Mouse (Mus musculus): ENCODE data around the gene Glrx3.
A peak's percentile ranks its signal among the peaks of the same experiment; 100 is the strongest.
"Not testable (repeated sequence)": the region's sequence is repeated elsewhere in the genome, so short reads cannot be mapped to it uniquely, and the experiment has no call there.

Gene Glrx3

GRCm38 (mm10) chr7:137437440-137438178 is at the start of gene Glrx3:
Glrx3 (plus strand) TSS chr7:137437614.
- DNase-seq: peak; percentile 97 to 98

DNA sequence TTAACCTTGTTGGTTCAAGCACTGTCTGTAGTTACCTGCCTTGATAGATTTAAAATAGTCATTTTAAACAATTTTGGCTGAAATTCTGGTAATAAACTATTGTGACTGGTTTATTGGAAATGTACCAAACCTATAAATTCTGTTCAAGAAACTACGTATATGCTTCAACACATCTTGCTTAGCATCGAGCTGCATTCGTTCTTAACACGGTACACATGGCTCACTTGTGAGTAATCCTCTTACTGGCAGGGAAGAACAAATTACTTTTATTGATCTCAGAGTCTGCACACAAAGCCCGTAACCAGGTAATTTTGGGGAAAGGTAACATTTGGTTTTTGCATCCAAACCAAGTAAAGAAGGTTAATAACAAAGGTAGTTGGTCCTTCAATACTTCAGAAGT is 49.6 kb upstream of the Glrx3 start:
- no peak for DNase-seq

GRCm38 (mm10) chr7:137395421-137395820 is 42.0 kb upstream of the Glrx3 start:
- DNase-seq: peak; percentile 18 to 58

- DNase-seq: no peak
Observed at GRCm38 (mm10) chr7:137397361-137397910, 40.0 kb upstream of the Glrx3 start.

DNA sequence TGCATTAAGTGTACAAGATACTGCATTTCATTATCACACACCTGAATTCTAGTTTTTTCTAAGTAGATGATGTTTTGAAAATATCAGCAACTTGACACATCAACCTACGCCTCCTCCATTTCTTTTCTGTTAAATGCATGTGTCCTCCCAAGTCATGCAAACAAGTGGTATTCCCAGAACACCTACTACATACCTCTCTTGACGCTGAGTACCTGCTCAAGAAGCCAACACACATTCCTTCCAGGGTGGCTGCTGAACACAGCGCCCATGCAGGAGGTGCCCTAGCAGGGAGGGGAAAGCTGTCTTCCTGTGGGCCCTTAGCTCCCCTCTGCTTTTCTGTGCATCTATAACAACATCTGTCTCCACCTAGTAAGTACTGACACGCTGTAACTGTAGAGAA is 38.4 kb upstream of the Glrx3 start:
- DNase-seq: peak; percentile 33 to 42

GRCm38 (mm10) chr7:137404146-137404545 is 33.3 kb upstream of the Glrx3 start:
- DNase-seq: no peak

DNA sequence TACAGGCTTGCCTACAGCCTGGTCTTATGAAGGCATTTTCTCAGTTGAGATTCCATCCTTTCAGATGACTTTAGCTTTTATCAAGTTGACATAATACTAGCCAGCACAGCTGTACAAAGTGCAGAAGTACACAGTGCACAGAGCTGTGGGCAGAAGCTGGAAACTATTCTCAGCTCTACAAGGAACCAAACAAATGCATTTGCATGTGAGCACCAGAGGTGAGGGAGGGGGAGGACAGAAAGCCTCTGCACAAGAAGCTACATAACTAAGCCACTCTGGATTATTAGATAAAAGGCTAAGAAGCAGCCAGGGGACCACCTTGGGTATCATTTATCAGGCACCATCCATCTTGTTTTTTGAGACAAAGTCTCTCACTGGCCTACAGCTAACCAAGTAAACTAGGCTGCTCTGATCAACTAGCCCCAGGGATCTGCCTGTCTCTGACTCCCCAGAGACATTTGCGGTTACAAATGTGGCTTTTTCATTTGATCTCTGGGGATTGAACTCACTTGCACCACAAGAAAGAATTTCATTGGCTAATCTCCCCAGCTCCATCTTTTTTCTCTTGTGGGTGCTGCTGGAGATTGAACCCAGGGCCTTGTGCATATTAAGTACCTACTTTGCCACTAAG is 29.9 kb upstream of the Glrx3 start:
- no peak for DNase-seq

DNA sequence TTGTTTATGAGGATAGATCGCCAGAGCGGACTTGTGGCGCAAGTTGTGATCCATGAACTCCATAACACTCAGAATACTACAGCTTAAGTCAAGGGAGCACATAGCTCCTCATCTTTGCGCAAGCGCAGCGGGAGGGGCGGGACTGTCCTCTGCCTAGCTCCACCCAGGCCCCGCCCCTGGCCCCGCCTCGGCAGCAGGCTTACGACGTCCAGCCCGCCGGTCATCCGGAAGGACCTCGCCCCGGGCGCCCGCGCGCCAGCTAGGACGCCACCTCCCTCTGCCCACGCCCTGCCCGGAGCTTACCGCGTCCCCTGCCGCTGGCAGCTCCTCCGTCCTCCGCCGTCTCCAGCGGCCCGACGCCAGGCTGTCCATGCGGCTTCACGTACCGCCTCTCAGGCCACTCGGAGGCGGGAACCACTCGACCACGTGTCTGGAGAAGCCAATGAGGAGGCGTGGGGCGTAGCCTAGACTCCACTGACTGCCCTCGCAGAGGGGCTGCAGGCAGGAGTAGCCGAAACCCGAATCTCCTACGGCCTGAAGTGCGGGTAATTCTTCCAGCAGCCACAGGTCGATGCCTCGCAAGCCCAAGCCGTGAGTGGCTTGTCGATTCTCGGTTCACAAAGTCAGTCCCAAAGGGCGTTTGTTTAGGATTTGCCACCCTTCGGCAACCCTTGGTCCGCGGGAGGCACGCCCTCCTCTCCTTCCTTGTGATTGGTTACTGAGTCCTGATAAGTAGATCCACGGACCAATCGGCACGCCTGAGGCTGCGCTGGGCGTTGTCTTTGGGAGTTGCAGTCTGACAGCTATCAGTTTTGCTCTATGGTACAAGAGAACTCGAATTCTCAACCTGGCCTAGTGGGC is 26.8 kb upstream of the Glrx3 start, which contains the start of gene 9430038I01Rik:
Gene 9430038I01Rik (minus strand): TSS at position 426 of the 861 bp plus-strand sequence.
- peak; percentile 96 to 97 for DNase-seq

DNA sequence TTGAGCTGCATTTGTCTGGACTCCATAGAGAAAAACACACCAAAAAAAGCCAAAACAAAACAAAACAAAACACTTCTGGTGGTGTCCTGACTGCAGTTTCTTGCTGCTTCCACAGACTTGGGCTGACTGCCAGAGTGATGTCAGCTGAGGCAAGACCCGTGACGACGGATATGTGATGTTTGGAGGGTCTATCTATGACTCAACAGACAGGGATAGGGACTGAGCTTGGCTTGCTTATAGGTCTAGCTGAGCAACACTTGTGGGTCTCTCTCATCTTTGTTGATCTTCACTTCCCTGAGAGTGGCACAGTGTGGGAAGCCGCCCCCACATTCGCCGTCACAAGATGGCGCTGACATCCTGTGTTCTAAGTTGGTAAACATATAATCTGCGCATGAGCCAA is 22.7 kb upstream of the Glrx3 start:
- DNase-seq: no peak

DNA sequence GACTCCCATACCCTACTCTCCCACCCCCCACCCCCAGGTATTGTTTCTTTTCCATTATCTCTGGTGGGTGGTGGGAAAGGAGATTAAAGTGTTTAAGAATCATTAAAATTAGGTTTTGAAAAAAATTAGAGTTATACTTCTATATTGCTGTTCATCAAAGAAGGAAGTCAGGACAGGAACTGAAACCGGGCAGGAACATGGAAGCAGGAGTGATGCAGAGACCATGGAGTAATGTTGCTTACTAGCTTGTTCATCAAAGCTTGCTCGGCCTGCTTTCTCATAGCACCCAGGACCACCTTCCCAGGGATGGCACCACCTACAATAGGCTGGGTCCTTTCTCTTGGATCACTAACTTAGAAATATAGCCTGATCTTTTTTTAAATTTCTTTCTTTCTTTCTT is 16.9 kb upstream of the Glrx3 start:
- no peak for DNase-seq

- no peak for DNase-seq
Observed at GRCm38 (mm10) chr7:137421236-137421635, 16.2 kb upstream of the Glrx3 start.

DNA sequence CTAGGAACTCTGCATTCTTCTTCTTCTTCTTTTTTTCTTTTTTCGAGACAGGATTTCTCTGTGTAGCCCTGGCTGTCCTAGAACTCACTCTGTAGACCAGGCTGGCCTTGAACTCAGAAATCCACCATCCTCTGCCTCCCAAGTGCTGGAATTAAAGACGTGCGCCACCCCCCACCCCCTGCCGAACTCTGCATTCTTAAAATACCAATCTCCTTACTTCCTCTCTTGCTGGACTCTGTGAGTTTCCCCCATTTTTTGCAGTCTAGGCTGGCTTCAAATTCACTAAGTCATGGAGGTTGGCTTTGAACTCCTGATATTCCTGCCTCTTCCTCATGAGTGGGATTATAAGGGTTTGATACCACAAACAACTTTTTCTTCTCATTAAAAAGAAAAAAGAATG is 10.7 kb upstream of the Glrx3 start:
- DNase-seq: no peak

DNA sequence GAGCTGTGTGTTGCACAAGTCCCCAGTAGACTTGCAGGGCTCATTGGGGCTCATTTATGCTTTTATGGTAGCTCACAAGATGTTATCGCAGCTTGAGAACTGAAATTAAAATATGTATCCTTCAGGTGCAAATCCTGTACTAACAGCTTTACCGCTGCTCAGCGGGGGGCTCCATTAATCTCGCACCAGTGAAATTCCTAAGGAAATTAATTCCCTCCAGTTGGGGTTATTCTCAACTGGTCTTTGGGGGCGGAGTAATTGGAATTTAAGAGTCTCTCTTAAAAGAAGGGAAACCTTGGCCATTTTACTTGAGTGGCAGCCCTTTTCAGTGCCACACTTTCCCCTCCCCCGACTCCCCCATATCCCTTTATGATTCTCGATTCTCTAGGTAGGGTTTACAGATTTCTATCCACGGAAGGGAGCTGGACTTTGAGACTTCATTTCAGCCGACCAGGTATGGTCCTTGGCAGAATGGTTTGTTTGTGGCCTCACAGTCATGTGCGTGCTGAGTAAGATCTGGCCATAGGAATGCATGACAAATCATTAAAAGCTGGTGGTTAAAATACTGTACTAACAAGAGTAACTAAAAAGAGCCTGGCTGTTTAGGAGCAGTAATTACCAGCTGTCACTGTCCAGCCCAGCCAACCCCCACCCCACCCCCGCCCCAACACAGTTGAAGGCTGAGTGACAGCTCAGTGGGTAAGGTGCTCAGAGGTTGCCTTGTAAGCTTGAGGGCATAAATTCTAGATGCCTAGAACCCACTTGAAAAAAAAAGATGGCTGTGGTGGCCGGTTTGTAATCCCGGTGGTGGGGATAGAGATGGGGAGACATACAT is 5.4 kb upstream of the Glrx3 start:
- DNase-seq: no peak

- no peak for DNase-seq
Observed at GRCm38 (mm10) chr7:137436901-137437300, 513 bp upstream of the Glrx3 start.

GRCm38 (mm10) chr7:137438179-137438550 is 751 bp downstream of the Glrx3 start:
- peak in 1 of 2 experiments; percentile 9 for DNase-seq

GRCm38 (mm10) chr7:137438962-137439361 is 1.5 kb downstream of the Glrx3 start:
- DNase-seq: not testable (repeated sequence)

GRCm38 (mm10) chr7:137442951-137443350 is 5.5 kb downstream of the Glrx3 start:
- DNase-seq: no peak

- no peak for DNase-seq
Observed at GRCm38 (mm10) chr7:137445321-137445720, 7.9 kb downstream of the Glrx3 start.

- DNase-seq: no peak
Observed at GRCm38 (mm10) chr7:137461396-137461795, 24.0 kb downstream of the Glrx3 start.

- DNase-seq: peak; percentile 23 to 32
Observed at GRCm38 (mm10) chr7:137468174-137468573, 30.8 kb downstream of the Glrx3 start.

DNA sequence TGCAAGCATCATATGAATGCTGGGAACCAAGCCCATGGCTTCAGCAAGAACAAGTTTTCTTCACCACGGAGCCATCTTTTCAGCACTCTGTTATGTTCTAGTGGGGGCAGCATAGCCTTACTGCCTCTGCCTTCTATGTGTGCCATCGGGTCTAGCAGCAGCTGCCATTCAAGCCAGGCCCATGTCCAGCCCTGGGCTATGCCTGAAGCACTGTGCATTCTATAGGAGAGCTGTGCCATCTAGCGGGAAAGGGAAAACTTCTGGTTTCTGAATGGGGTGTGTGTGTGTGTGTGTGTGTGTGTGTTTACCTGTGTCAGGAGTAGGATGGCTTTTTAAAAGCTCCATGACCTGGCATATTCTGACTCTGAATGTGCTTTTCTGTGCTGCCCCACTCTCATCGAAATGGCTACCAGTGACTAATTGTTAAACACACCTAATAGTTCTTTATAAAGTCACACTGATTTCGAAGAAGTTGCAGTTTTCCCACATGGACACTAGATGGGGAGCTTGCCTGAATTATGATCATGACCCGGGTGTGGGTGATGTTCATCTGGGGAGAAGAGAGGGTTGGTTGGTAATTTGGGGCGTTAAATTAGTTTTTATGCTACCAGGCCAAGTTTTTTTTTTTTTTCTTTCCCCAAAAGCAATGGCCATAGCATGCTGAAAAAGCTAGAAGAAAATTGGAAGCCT is 34.2 kb downstream of the Glrx3 start:
- no peak for DNase-seq

DNA sequence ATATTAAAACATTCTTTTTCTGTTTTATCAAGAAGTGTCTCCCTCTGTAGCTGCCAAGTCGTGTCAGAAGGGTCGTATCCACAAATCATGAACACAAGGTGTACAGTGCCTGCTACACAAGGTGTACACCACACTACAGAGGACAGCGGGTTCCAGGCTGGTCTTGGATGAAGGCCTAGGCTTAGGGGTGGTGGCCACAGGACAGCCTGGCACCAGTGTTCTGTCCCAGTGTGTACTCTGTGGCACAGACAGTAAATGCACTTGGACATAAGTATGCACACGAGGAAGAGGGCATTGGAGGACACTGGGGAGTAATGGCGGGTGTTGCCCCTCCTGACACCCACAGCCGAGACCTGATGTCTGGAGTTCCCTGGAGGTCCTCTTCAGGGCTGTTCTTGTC is 34.7 kb downstream of the Glrx3 start:
- no peak for DNase-seq
